Mouse (Mus musculus) cerebral cortex, adult 2 months (tissue): Measurements from ENCODE around the gene Nell2.

Source experiments
- WGBS: fragments of 180-500 bp; shearing (Covaris S2); methylation state at CpG from one replicate; pipeline ENCODE4 v1.1.7; 2018; 5-methylcytosine and 5-hydroxymethylcytosine counted together

Nell2 gene

DNA sequence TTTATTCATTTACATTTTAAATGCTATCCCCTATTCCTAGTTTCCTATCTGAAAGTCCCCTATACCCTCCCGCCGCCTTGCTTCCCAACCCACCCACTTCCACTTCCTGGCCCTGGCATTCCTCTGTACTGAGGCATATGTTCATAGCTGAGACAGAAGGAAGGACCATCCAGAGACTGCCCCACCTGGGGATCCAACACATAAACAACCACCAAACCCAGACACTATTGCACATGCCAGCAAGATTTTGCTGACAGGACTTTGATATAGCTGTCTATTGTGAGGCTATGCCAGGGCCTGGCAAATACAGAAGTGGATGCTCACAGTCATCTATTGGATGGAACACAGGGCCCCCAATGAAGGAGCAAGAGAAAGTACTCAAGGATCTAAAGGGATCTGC lies 291.3 kb downstream of the Nell2 start:
- 58% methylated on average over 2 of the region's 2 CpGs for WGBS

DNA sequence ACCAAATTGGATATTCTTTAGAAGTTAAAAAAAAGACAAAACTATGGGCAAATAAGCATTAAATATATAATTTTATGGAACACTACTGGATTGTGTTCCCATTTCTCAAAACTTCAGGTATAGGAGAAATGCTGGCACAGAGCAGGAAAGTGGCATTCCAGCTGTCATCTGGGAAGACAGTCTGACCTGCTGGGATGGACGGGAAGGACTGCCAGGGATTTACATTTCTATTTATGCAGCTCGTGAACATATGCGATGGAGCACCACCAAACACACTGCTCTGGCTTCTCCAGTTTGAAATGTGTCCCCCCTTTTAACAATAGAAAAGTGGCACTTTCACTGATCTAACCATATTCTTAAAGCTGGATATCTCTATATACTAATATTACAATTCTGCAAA lies 291.9 kb downstream of the Nell2 start:
- 61% methylated on average over 3 of the region's 3 CpGs for WGBS

DNA sequence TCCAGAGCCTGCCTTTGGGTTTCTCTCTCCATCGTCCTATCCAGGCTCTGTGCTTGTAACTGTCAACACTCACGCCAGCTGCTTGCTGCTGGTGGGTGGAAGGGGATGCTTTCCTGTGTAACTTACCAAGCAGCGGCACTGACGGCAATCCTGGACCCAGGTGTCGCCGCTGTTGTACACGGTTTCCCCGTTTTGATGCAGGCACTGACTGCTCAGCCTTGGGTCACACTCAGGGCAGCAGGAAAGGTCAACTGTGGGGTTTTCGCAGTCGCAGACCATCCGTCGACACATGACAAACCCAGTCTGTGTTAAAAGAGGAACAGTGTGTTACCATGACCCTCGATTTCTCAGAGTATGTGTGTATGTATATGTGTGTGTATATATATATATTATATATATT lies 297.2 kb downstream of the Nell2 start:
- 86% methylated on average over 13 of the region's 13 CpGs for WGBS

DNA sequence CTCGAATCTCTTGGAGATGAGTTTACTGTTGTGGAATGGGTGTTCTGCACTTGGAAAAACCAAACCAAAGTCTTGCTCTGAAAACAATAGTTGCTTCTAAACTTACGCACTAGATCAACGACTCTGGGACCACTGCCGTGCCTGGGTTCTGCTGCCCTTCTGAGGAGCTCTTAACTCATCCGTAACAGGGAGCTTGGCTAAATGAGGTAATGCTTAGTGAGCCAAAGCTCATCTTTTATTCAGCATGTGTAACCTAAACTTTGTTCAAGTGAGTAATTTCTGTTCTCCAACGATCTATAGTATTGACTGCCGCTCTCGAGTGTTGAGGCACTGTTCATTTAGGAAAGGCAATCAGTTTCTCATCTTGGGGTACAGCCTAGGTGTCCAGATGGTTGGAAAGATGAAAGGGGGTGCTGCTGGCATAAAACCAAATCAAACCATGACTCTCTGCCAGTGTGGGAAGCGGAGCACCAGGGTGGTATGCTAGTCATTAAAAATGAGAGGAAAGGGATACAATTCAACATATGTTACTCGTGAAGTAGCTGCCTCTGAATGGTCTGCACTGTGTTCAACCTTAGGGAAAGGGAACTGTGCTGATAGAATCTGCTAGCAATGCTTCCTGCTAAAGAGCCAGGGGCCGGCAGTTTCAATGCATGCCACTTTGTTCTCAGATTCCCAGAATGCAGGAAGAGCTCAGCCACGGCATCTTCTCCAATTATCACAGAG lies 311.6 kb downstream of the Nell2 start:
- WGBS, result 37% methylated on average over 12 of the region's 12 CpGs

DNA sequence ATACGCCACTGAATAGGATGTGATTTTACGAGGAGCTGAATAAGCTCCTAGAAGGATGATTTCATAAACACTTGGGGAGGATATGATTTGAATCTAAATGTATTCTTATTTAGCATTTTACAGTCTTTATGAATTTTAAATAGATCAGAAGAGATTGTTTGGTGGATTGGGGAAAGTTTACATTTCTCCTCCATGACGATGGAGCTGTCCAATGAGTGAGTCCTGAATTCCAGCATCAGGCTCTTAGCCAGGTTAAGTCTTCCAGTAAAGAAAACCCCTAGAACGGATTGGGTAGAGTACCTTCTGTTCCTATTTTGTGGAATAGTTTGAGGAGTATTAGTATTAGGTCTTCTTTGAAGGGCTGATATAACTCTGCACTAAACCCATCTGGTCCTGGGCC lies 317.8 kb downstream of the Nell2 start:
- 72% methylated on average over 4 of the region's 4 CpGs for WGBS

DNA sequence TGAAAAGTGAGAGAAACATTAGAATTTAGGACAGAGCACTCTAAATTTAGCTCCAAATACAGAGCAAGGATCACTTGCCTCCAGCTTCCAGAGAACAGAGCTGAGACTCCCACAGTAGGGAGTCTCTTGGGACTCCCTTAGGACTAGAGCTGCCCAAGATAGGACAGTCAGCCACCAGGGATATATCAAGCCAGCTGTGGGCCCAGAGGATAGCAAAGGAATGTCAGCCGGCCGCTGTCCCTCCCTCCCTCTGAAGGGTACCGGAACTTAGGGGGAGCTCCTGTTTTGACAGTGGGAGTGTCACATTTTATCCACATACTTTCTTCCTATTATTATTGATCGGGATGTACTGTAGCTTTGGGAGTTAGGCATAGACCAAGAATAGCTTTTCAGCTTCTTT lies 319.2 kb downstream of the Nell2 start:
- WGBS, result 76% methylated on average over 4 of the region's 4 CpGs

DNA sequence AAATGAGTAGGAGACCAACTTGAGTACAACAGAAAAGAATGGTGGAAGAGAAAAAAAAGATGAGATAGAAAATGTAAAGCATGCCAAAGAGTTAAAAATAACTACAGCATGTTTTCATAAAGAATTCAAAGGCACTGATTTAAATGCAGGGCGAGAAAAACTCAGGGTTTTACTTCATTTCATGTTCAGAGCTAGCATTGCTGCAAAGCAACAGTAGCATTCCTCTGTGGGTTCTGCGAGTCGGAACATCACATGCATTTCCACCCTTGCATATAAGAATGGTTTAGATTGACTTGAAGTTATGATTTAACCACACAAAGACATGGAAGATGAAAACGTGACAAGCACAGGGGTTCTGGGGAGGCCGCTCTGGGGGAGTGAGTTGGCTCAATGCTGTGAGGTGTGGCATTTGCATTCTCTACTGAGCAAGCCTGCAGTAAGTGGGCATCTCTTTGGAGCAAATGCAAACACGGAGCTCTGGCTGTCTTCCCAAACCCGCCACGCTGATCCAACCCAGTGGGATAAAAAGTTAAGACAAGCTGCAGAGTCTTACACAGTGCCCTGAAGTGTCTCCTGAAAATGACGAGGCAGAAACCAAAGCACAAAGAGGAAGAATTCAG lies 334.6 kb downstream of the Nell2 start:
- WGBS, result 24% methylated on average over 9 of the region's 9 CpGs

DNA sequence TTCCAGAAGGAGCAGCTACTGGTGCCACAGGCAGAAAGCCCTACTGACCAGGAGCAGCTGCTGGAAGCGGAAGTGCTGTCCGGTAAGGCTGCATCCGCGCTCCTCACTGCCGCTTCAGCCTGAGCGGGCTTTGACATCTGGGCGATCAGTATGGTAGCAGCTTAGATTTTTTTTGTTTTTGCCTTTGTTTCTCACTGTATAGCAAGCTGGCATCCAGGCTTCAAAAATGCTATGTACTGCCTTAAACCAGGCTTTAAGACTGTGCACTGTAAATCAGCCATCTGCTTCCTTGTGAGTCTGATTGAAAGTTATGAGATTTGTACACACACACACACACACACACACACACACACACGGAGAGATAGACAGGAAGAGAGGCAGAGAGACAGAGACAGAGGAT lies 335.4 kb downstream of the Nell2 start:
- 54% methylated on average over 8 of the region's 8 CpGs for WGBS

DNA sequence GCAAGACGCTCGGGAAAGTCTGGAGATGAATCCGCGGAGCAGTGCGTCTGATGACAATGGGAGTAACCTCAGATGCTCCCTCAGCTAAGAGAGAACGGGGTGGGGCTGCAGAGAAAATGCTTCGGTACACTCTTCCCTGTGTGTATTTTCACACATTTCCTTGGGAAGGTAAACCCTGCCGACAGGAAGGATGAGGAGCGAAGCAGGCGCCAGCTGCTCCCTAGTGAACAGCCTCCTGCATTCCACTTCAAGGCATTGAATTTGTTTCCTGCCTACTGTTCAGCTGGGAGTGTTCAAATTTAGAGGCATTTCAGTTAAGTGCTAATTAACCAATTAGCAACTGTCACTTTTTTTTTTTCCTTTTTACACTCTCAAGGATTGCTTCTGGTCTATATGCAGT lies 342.1 kb downstream of the Nell2 start:
- WGBS, result 31% methylated on average over 10 of the region's 10 CpGs

DNA sequence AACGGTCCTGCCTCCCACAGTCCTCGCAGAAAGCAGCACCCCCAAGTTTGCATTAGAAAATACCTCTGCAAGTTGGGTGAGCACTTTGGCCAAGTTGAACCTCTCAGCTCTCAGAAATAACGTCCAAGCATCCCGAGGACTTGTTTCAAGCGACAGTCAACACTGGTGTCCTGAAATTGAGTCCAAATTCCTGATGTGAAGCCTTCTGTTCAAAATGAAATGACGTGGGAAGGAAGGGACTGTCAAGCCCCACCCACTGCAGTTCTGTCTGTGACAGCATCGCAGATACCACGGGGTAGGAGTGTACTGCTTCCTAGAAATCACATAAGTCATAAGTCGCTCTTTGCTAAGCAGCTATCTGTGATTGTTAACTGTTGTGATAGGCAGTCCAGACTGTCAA lies 342.9 kb downstream of the Nell2 start:
- 28% methylated on average over 9 of the region's 9 CpGs for whole genome bisulfite sequencing

DNA sequence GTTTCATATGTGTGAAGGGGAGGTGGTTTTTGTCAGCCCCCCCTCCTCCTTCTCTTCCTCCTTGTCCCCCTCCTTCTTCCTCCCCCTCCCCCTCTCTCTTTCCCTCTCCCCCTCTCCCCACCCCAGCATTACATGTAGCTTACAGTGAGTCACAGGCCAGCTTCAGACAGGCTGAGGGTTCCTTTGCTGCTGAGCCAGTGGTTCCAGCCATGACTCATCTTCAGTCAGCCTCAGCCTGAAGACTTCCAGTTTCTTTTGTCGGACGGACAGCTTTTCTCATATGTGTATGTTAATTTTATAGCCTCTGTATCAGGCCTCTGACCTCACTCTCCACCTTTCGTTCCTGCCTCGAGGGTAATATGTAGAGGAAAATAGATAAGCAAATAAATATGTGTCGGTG lies 344.9 kb downstream of the Nell2 start:
- WGBS, result 64% methylated on average over 5 of the region's 5 CpGs

DNA sequence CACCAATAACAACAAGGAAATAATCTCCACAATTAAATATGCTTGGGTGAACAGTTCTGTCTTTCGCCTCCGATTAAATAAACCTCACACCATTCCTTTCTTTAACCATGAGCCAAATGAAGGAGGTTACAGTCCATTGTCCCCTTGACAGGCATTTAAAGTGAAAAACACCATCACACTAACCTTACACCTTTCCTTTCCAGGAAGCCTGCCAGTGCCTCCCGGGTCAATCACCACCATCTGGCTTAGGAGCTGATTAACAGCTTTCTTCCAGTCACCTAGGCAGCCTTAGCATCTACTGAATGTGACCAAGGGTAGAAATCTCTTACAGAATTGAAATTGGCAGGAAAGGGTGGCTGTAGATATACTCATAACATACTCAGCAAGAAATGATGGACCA lies 371.5 kb downstream of the Nell2 start:
- 60% methylated on average over 3 of the region's 3 CpGs for WGBS

DNA sequence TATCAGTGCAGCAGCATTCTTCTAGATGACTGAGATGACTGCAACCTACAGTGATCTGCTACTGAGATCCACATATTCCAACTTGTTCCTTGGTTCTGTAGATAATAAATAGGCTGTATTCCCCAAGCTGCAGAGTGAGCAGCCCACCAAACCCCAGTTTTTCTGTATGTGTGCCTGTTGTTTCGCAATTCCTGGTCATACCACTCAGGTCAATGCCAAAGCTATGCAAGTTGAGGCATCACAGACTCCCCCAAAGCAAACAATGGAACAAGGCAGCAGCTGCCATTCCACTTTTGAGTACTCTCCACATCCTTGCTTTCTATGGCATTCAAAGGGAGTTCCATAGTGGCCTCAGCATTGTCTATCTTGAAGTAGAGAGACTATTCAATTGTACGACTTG lies 383.2 kb downstream of the Nell2 start:
- 72% methylated on average over 2 of the region's 2 CpGs for WGBS

DNA sequence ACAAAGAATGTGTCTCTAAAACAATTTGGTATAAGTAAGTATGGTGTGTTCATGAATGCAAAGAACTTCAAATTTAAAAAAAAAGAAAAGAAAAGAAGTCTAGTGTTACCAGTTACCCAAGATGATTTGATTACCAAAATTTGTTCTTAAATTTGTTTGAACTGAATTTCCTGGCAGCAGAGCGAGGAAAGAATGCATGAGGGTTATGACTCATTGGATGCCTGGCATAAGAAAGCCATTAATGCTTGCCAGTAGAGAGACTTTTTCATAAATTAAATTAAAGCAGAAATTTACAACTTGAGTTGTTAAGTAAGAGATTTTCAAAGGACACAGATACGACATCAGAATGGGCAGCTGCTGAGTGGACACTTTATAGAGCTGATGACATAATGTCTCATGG lies 384.2 kb downstream of the Nell2 start:
- WGBS, result 48% methylated on average over 2 of the region's 2 CpGs

DNA sequence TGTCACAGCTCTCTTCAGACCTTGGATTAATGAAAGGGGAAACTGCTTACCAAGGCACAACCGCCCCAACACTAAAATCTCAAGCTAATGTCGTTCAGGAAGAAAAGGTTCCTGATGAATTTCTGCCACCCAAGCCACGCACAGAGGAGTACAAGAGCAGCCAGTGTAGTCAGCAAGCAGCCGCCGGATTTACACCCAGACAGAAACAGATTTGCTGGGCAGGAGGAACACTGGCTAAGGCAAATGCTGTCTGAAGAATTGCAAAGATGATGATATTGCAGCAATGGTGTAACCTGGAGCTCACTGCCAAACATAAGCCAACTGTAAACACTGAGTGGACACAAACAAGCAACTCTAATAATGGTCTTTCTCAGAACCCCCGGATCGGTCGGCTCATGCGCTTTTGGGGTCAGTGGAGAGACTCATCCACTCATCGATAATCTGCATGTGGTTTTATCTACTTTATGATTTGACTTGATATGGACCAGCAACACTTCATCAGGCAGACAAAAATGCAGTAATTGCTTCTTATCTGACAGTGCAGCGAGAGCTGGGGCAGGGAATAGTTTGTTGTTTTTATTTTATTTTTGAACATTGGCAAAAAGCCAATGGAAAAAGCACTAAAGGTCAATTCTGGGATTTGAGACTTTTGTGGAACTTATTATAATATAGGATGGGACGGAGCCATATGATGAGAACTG lies 389.5 kb downstream of the Nell2 start:
- WGBS, result 65% methylated on average over 12 of the region's 12 CpGs

DNA sequence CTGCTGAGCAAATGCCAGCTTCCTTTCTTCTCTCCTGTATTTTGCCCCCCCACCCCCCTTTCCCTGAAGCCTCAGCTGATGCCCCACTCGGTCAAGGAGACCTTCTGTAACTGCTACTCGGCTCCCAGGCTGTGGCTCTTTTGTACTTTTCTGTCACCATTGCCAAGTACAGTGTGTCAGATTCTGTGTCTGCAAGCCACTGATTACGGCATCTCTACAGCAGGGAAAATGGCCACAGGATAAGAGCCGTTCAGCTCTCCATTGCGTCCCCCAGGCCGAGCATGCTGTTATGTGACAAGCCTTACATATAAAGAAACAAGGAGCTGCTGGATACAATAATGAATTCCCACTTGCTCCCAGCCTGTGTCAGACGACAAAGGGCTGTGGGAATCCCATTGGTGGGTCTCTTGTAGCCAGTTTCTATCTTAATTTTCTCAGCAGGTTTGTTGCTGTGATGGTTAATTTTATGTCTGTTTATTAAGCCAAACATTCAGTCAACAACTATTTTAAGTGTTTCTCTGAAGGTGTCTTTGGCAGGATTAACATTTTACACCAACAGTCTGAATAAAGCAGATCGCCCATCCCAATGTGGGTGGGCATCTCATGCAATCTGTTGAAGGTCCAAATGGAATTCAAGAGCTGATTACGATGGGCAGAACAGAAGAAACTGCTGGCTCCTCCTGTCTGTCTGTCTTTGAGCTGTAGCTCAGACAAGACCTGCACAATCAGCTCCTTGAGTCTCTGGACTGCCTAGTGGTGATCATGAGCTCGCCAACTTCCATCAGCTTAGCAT lies 391.1 kb downstream of the Nell2 start:
- 45% methylated on average over 10 of the region's 10 CpGs for WGBS

DNA sequence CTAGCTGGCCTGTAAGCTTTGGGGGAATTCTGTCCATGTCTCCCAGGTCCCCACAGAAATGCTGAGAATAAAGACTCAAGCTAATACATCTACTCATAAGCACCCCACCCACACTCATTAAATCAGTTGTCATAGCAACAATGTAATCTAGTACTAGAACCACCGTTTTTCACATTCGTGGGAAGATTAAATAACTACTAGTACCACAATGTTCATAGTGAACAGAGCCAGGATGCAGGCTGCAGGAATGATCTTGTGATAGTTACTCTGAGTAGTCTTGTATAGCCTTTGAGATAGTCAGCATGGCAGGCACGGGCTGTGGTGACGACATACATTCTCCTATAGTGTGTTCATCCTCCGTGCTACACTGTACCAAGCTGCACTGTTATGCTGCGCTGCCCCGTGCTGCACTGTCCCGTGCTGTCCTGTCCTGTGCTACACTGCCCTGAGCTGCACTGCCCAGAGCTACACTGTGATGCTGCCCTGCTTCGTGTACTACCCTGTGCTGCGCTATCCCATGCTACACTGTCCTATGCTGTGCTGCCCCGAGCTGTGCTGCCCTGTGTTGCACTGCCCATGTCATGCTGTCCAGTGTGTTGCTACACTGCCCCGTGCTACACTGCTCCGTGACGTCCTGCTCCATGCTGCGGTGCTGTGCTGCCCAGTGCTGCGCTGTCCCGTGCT lies 392.3 kb downstream of the Nell2 start:
- WGBS, result 80% methylated on average over 17 of the region's 17 CpGs

DNA sequence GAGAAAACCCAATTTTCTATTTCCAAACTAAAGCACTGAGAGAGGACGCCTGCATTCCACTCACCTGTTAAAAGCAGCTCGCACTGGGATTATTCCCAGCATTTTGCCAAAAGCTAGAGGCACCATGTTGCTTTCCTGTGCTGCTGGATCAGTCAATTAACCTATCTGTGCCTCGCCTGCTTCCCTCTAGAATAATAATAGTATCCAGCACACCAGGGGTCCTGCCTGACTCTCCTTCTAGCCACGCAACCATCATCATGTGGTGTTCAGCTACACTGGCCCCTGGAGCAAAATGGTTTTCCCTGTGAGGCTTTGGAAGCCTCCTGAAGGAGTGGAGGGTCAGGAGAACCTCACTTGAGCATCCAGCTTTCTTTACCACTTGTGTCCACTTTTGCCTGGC lies 397.0 kb downstream of the Nell2 start:
- 59% methylated on average over 4 of the region's 4 CpGs for WGBS

DNA sequence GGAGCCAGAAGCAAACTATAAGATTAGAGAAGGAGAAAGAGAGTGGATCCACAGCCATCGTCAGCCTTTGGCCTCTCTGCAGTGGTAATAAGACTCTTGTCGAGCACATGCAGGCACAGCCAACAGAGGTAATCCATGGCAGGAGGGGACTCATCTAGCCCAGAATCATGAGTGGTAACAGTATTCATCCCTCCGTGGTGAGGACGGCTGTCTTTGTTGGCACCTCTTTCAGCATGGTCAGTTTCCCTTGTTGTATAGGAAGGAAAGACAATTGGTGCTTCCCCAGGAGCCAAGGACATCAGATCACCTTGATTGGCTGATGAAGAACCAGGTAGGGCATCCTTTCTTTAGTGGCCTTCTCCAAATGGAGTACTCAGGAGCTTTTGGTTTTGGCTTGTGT lies 419.7 kb downstream of the Nell2 start:
- 85% methylated on average over 4 of the region's 4 CpGs for WGBS

DNA sequence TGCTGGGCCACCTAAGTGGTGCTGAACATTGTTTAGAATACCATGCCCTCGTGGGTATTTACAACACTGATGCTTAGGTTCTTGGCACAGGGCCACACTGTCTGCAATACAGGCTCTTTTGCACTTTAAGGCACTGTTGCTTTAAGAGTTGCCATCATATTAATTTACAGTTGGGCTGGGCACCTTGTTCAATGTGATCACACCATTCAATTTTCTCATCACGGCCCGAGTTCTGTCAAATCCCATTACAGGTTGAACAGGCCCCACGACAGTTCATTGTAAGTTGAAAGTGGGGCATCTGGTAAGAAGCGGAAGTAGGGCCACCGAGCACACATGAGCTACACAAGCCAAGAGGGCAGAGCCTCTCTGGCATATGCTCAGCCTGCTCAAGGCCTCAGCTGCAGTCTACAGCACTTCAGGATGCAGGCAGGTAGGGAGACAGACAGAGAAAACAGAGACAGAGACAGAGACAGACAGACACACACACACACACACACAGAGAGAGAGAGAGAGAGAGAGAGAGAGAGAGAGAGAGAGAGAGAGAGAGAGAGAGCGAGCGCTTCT lies 421.0 kb downstream of the Nell2 start:
- 70% methylated on average over 8 of the region's 8 CpGs for WGBS

DNA sequence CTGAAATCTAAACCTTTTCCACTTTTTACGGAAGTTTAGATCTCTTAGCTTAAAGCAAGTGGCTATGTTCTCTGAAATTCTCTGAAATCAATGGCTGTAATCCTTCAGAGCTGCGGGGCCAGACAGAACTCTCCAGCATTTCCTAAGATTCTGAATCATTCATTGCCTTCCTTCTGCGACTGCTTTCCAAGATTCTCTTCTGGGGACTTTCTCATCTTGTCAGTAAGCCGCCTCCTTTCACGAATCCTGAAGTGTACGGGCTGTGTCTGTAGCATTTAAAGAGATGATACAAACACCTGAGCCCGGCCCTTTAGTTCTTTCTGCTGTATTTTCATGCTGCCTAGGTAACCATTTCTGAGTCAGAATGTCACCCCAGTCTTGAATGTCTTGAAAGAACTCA lies 428.2 kb downstream of the Nell2 start:
- WGBS, result 58% methylated on average over 7 of the region's 7 CpGs
